Mouse (Mus musculus): ENCODE measurements around the gene Ube2d1. TPM values are rescaled to one million over a fixed set of nuclear protein-coding genes. Genes with fewer than 3 reads are reported as not detected.

Gene Ube2d1
- polyA plus RNA-seq (2017; shearing (Covaris generic)) = 70.3 TPM

GRCm38 (mm10) chr10:71285126-71285580 lies at the start of gene Ube2d1:
TSS of gene Ube2d1 (minus strand) at chr10:71285262.

DNA sequence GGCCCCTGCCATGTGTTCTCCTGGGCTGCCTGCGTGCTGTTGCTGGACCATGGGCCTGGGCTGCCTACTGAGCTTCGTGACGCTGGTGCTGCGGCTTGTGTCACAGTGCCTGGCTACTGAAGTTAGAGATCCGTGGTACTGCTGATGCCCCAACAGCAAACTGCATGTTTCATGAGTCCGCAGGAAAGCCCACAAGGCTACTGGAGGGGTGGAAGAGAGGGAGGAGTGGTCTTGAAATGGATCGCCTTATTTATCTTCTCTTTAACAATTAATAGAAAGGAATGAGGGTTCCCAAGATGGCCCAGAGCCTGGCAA lies 46.9 kb downstream of the Ube2d1 start, which contains the start of gene Tfam:
Tfam (minus strand) TSS at position 41 of the 315 bp plus-strand sequence.

Other genes starting within 250 kb of the Ube2d1 start
- gene Bicc1, start 125.6 kb downstream of the Ube2d1 start, polyA plus RNA-seq (2017; shearing (Covaris generic)) = not detected
- gene Tfam, start 47.0 kb downstream of the Ube2d1 start, polyA plus RNA-seq (2017; shearing (Covaris generic)) = 107 TPM
- 32.5 TPM for gene Cisd1, start 59.7 kb upstream of the Ube2d1 start, polyA plus RNA-seq (2017; shearing (Covaris generic))
- gene Ipmk, start 62.5 kb upstream of the Ube2d1 start, polyA plus RNA-seq (2017; shearing (Covaris generic)) = 16.7 TPM